Mouse (Mus musculus) C2C12 (cell line): ENCODE results near the gene Fam114a2. TPM values are rescaled to one million over a fixed set of nuclear protein-coding genes. Genes with fewer than 3 reads are reported as not detected.

Source experiments
- H3K27me3 ChIP-seq: one replicate; pipeline ENCODE4 v1.6.1; 2011; ENCODE audit not compliant: control insufficient read depth, insufficient read depth, insufficient read length
- H3K36me3 ChIP-seq: one replicate; pipeline ENCODE4 v1.6.1; 2011; ENCODE audit not compliant: control insufficient read depth, insufficient read depth
- H3K4me3 ChIP-seq: one replicate; pipeline ENCODE4 v1.5.1; 2011; ENCODE audit warnings: mild to moderate bottlenecking, control low read depth; ENCODE audit not compliant: poor library complexity, insufficient read depth, severe bottlenecking
- H3K79me2 ChIP-seq: one replicate; pipeline ENCODE4 v1.6.1; 2011; ENCODE audit not compliant: control insufficient read depth, insufficient read depth
- H3K79me3 ChIP-seq: one replicate; pipeline ENCODE4 v1.6.1; 2011; ENCODE audit warnings: low read depth, control low read depth
- H3ac ChIP-seq: one replicate; pipeline ENCODE3; 2011; ENCODE audit warnings: low read depth; ENCODE audit not compliant: control insufficient read depth, insufficient read length
- CEBPB ChIP-seq: IDR thresholded peaks from one replicate; pipeline ENCODE4 v1.6.1; 2011; ENCODE audit warnings: low read depth, mild to moderate bottlenecking, control low read depth, moderate library complexity
- CTCF ChIP-seq: IDR thresholded peaks from one replicate; pipeline ENCODE4 v1.5.1; 2011; ENCODE audit not compliant: control insufficient read depth, insufficient read depth, insufficient read length
- FOSL1 ChIP-seq: IDR thresholded peaks from one replicate; pipeline ENCODE4 v1.8.0; 2011; ENCODE audit warnings: mild to moderate bottlenecking, low read length; ENCODE audit not compliant: poor library complexity, insufficient read depth, severe bottlenecking
- MAX ChIP-seq: IDR thresholded peaks from one replicate; pipeline ENCODE4 v1.6.1; 2011; ENCODE audit warnings: mild to moderate bottlenecking, control low read depth
- MYOD1 ChIP-seq: IDR thresholded peaks from one replicate; pipeline ENCODE4 v1.6.1; 2011; ENCODE audit warnings: low read depth; ENCODE audit not compliant: control insufficient read depth, insufficient read length
- MYOG ChIP-seq: IDR thresholded peaks from one replicate; pipeline ENCODE4 v1.6.1; 2011; ENCODE audit not compliant: control insufficient read depth, insufficient read length; ENCODE audit errors: extremely low read depth
- USF1 ChIP-seq: IDR thresholded peaks from one replicate; pipeline ENCODE4 v1.6.1; 2011; ENCODE audit warnings: low read depth, mild to moderate bottlenecking, control low read depth, moderate library complexity
- polyA plus RNA-seq: library from polyadenylated mRNA; unstranded; fragments of >200 nt; fragmentation: generic; extraction: Trizol; gene quantifications from one replicate; pipeline ENCODE4 v1.2.1, GENCODE M21; 2012; ENCODE audit warnings: missing spikeins

The Fam114a2 gene
- polyA plus RNA-seq, 1 experiment = 21.1 TPM

- Histone ChIP-seq H3K79me3 (no peaks in the 10 kb centered on the region), H3K27me3 (no peaks in the 10 kb centered on the region)
Measured at GRCm38 (mm10) chr11:57468706-57469105, 49.7 kb downstream of the Fam114a2 start.

GRCm38 (mm10) chr11:57467159-57468110, 51.0 kb downstream of the Fam114a2 start:
- Histone ChIP-seq H3ac (no peak overlapping the region), H3K36me3 (no peaks in the 10 kb centered on the region), H3K4me3 (no peak overlapping the region), H3K27me3 (no peaks in the 10 kb centered on the region), H3K79me3 (no peaks in the 10 kb centered on the region), H3K79me2 (no peaks in the 10 kb centered on the region)
- TF ChIP-seq CTCF (peak; percentile 33), MYOG (no peak), CEBPB (no peak)

More at GRCm38 (mm10) chr11:57468706-57469105, 49.7 kb downstream of the Fam114a2 start:
- Histone ChIP-seq H3K4me3 (no peak overlapping the region), H3K79me2 (no peaks in the 10 kb centered on the region), H3ac (no peak overlapping the region), H3K36me3 (no peaks in the 10 kb centered on the region)
- TF ChIP-seq CEBPB = no peak
- no peak for TF ChIP-seq MYOG
- TF ChIP-seq USF1 = no peak
- no peak for TF ChIP-seq CTCF
- TF ChIP-seq MAX = no peak
- no peak for TF ChIP-seq MYOD1

- Histone ChIP-seq H3K79me3 (no peaks in the 10 kb centered on the region), H3ac (no peak overlapping the region), H3K27me3 (no peaks in the 10 kb centered on the region), H3K4me3 (no peak overlapping the region), H3K36me3 (no peaks in the 10 kb centered on the region), H3K79me2 (no peaks in the 10 kb centered on the region)
- TF ChIP-seq MAX (no peak), MYOG (no peak), MYOD1 (no peak), CTCF (no peak), FOSL1 (no peak), CEBPB (no peak), USF1 (no peak)
Measured at GRCm38 (mm10) chr11:57465844-57466243, 52.6 kb downstream of the Fam114a2 start.

DNA sequence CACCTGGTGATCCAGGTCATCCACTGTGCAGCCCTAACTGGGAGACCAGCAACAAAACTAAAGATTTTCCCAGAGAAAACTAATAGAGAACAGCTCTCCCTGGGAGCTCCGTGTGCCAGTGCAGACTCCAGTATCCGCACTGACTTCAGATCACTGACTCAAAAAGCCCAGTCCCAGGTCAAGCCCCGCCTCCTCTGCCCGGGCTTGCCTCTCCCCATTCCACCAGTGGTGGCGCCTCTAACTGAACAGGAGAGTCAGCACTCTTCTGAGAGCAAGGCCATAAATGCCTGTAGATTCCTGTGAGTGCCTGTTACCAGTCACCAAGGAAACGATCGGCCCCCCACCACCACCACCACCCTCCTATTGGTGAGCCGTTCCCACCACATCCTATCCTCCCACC, 53.4 kb downstream of the Fam114a2 start:
- H3K79me3 ChIP-seq = no peaks in the 10 kb centered on the region
- no peak overlapping the region for H3K4me3 ChIP-seq
- H3K79me2 ChIP-seq = no peaks in the 10 kb centered on the region
- no peaks in the 10 kb centered on the region for H3K27me3 ChIP-seq
- no peaks in the 10 kb centered on the region for H3K36me3 ChIP-seq
- TF ChIP-seq CEBPB (no peak), CTCF (no peak), USF1 (no peak), MYOD1 (no peak), MAX (no peak), FOSL1 (no peak), MYOG (no peak)
- no peak overlapping the region for H3ac ChIP-seq

- TF ChIP-seq CTCF (no peak), FOSL1 (no peak), USF1 (no peak), MAX (no peak), MYOD1 (no peak), MYOG (no peak), CEBPB (no peak)
- H3K36me3 ChIP-seq = no peaks in the 10 kb centered on the region
- no peaks in the 10 kb centered on the region for H3K79me2 ChIP-seq
- no peak overlapping the region for H3ac ChIP-seq
- H3K4me3 ChIP-seq = no peak overlapping the region
- no peaks in the 10 kb centered on the region for H3K79me3 ChIP-seq
- H3K27me3 ChIP-seq = no peaks in the 10 kb centered on the region
Measured at GRCm38 (mm10) chr11:57459759-57460158, 58.7 kb downstream of the Fam114a2 start.

- Histone ChIP-seq H3K36me3 (no peaks in the 10 kb centered on the region), H3K79me2 (no peaks in the 10 kb centered on the region), H3ac (no peak overlapping the region), H3K27me3 (no peaks in the 10 kb centered on the region), H3K79me3 (no peaks in the 10 kb centered on the region), H3K4me3 (no peak overlapping the region)
- TF ChIP-seq MYOD1 (no peak), CEBPB (no peak), CTCF (no peak), MYOG (no peak), USF1 (no peak), FOSL1 (no peak), MAX (no peak)
Measured at GRCm38 (mm10) chr11:57454421-57454820, 64.0 kb downstream of the Fam114a2 start.
